Mouse (Mus musculus): ENCODE results near the gene Gm5089. TPM values are rescaled to one million over a fixed set of nuclear protein-coding genes. Genes with fewer than 3 reads are reported as not detected.

Gm5089 gene
- polyA plus RNA-seq, 1 experiment from 2014 or later, result 0.47 TPM

- Histone ChIP-seq H3K36me3 (ENCODE audit: control insufficient read depth, insufficient read depth) (no peaks in the 10 kb centered on the region), H3K27me3 (replicated peaks; ENCODE audit: control insufficient read depth, insufficient read depth, low read length) (peaks cover 48% of the 10 kb centered on the region), H3K27ac (ENCODE audit: low read length) (peak overlapping the region; percentile 66), H3K9ac (replicated peaks; ENCODE audit: low read depth, low read length) (no peak overlapping the region), H3K9me3 (ENCODE audit: control insufficient read depth, low read length) (no peaks in the 10 kb centered on the region), H3K4me2 (ENCODE audit: low read length) (peak overlapping the region; percentile 35), H3K4me3 (replicated peaks; ENCODE audit: low read length) (no peak overlapping the region), H3K4me1 (replicated peaks; ENCODE audit: control insufficient read depth, insufficient read depth, low read length) (peaks cover 21% of the 10 kb centered on the region)
- 13% methylated on average over 12 of the region's 12 CpGs for WGBS
- ATAC-seq, result no peak
Observed at GRCm38 (mm10) chr14:122485635-122486181, 34.8 kb upstream of the Gm5089 start.

- no peak overlapping the region for H3K9ac ChIP-seq (replicated peaks; ENCODE audit: low read depth, low read length)
- H3K4me2 ChIP-seq (ENCODE audit: low read length), result peak overlapping the region; percentile 35
- H3K27ac ChIP-seq (ENCODE audit: low read length), result peak overlapping the region; percentile 66
- no peaks in the 10 kb centered on the region for H3K36me3 ChIP-seq (ENCODE audit: control insufficient read depth, insufficient read depth)
- no peaks in the 10 kb centered on the region for H3K9me3 ChIP-seq (ENCODE audit: control insufficient read depth, low read length)
- no peak overlapping the region for H3K4me3 ChIP-seq (replicated peaks; ENCODE audit: low read length)
- 10% methylated on average over 23 of the region's 24 CpGs for WGBS
- peaks cover 50% of the 10 kb centered on the region for H3K27me3 ChIP-seq (replicated peaks; ENCODE audit: control insufficient read depth, insufficient read depth, low read length)
- peaks cover 15% of the 10 kb centered on the region for H3K4me1 ChIP-seq (replicated peaks; ENCODE audit: control insufficient read depth, insufficient read depth, low read length)
- ATAC-seq, result 0 out of 2 replicates have a peak, but pooled peaks have one; percentile 23
Observed at GRCm38 (mm10) chr14:122484844-122485551, 34.1 kb upstream of the Gm5089 start.

- H3K4me2 ChIP-seq (ENCODE audit: low read length), result peak overlapping the region; percentile 31
- peak overlapping the region; percentile 44; the same call in 1 of the 2 replicates for H3K27ac ChIP-seq (ENCODE audit: low read length)
- no peak overlapping the region for H3K4me3 ChIP-seq (replicated peaks; ENCODE audit: low read length)
- H3K27me3 ChIP-seq (replicated peaks; ENCODE audit: control insufficient read depth, insufficient read depth, low read length), result peaks cover 50% of the 10 kb centered on the region
- peaks cover 15% of the 10 kb centered on the region for H3K4me1 ChIP-seq (replicated peaks; ENCODE audit: control insufficient read depth, insufficient read depth, low read length)
- no peaks in the 10 kb centered on the region for H3K36me3 ChIP-seq (ENCODE audit: control insufficient read depth, insufficient read depth)
- H3K9me3 ChIP-seq (ENCODE audit: control insufficient read depth, low read length), result no peaks in the 10 kb centered on the region
- H3K9ac ChIP-seq (replicated peaks; ENCODE audit: low read depth, low read length), result no peak overlapping the region
- ATAC-seq, result no peak
- 36% methylated on average over 4 of the region's 4 CpGs for WGBS
Observed at GRCm38 (mm10) chr14:122484458-122484843, 33.5 kb upstream of the Gm5089 start.

- no peak overlapping the region for H3K4me3 ChIP-seq (replicated peaks; ENCODE audit: low read length)
- no peak for ATAC-seq
Observed at GRCm38 (mm10) chr14:122483556-122484421, 32.9 kb upstream of the Gm5089 start.

GRCm38 (mm10) chr14:122483024-122483385 lies 32.1 kb upstream of the Gm5089 start:
- Histone ChIP-seq H3K27me3 (replicated peaks; ENCODE audit: control insufficient read depth, insufficient read depth, low read length) (peaks cover 47% of the 10 kb centered on the region), H3K4me1 (replicated peaks; ENCODE audit: control insufficient read depth, insufficient read depth, low read length) (peaks cover 19% of the 10 kb centered on the region), H3K27ac (ENCODE audit: low read length) (peak overlapping the region; percentile 67), H3K9me3 (ENCODE audit: control insufficient read depth, low read length) (no peaks in the 10 kb centered on the region), H3K4me3 (replicated peaks; ENCODE audit: low read length) (peak overlapping the region; percentile 12), H3K4me2 (ENCODE audit: low read length) (peak overlapping the region; percentile 41), H3K9ac (replicated peaks; ENCODE audit: low read depth, low read length) (peak overlapping the region; percentile 45), H3K36me3 (ENCODE audit: control insufficient read depth, insufficient read depth) (no peaks in the 10 kb centered on the region)
- 14% methylated on average over 5 of the region's 5 CpGs for WGBS
- ATAC-seq, result no peak

More at GRCm38 (mm10) chr14:122483556-122484421, 32.9 kb upstream of the Gm5089 start:
- WGBS, result 23% methylated on average over 18 of the region's 18 CpGs
- Histone ChIP-seq H3K4me1 (replicated peaks; ENCODE audit: control insufficient read depth, insufficient read depth, low read length) (peaks cover 17% of the 10 kb centered on the region), H3K27me3 (replicated peaks; ENCODE audit: control insufficient read depth, insufficient read depth, low read length) (peaks cover 46% of the 10 kb centered on the region), H3K4me2 (ENCODE audit: low read length) (peak overlapping the region; percentile 31), H3K9ac (replicated peaks; ENCODE audit: low read depth, low read length) (no peak overlapping the region), H3K27ac (ENCODE audit: low read length) (peak overlapping the region; percentile 23; the same call in 1 of the 2 replicates), H3K36me3 (ENCODE audit: control insufficient read depth, insufficient read depth) (no peaks in the 10 kb centered on the region), H3K9me3 (ENCODE audit: control insufficient read depth, low read length) (no peaks in the 10 kb centered on the region)

- Histone ChIP-seq H3K27ac (ENCODE audit: low read length) (peak overlapping the region; percentile 67), H3K9ac (replicated peaks; ENCODE audit: low read depth, low read length) (peak overlapping the region; percentile 45), H3K4me3 (replicated peaks; ENCODE audit: low read length) (peak overlapping the region; percentile 12), H3K9me3 (ENCODE audit: control insufficient read depth, low read length) (no peaks in the 10 kb centered on the region), H3K4me1 (replicated peaks; ENCODE audit: control insufficient read depth, insufficient read depth, low read length) (peaks cover 19% of the 10 kb centered on the region), H3K36me3 (ENCODE audit: control insufficient read depth, insufficient read depth) (no peaks in the 10 kb centered on the region), H3K27me3 (replicated peaks; ENCODE audit: control insufficient read depth, insufficient read depth, low read length) (peaks cover 46% of the 10 kb centered on the region), H3K4me2 (ENCODE audit: low read length) (peak overlapping the region; percentile 41)
- ATAC-seq, result peak; percentile 5; the same call in 1 of the 2 replicates
- 12% methylated on average over 38 of the region's 38 CpGs for WGBS
Observed at GRCm38 (mm10) chr14:122482081-122483023, 31.4 kb upstream of the Gm5089 start.

GRCm38 (mm10) chr14:122481181-122481580 lies 30.3 kb upstream of the Gm5089 start:
- ATAC-seq, result peak; percentile 24; the same call in 1 of the 2 replicates
- 24% methylated on average over 15 of the region's 15 CpGs for WGBS
- H3K36me3 ChIP-seq (ENCODE audit: control insufficient read depth, insufficient read depth), result no peaks in the 10 kb centered on the region
- peaks cover 22% of the 10 kb centered on the region for H3K4me1 ChIP-seq (replicated peaks; ENCODE audit: control insufficient read depth, insufficient read depth, low read length)
- peaks cover 43% of the 10 kb centered on the region for H3K27me3 ChIP-seq (replicated peaks; ENCODE audit: control insufficient read depth, insufficient read depth, low read length)
- H3K9ac ChIP-seq (replicated peaks; ENCODE audit: low read depth, low read length), result peak overlapping the region; percentile 38; the same call in 1 of the 2 replicates
- peak overlapping the region; percentile 25 for H3K4me3 ChIP-seq (replicated peaks; ENCODE audit: low read length)
- H3K27ac ChIP-seq (ENCODE audit: low read length), result peak overlapping the region; percentile 52; the same call in 1 of the 2 replicates
- no peaks in the 10 kb centered on the region for H3K9me3 ChIP-seq (ENCODE audit: control insufficient read depth, low read length)
- H3K4me2 ChIP-seq (ENCODE audit: low read length), result peak overlapping the region; percentile 41

GRCm38 (mm10) chr14:122480355-122480754 lies 29.4 kb upstream of the Gm5089 start:
- ATAC-seq, result no peak
- H3K36me3 ChIP-seq (ENCODE audit: control insufficient read depth, insufficient read depth), result no peaks in the 10 kb centered on the region
- H3K27me3 ChIP-seq (replicated peaks; ENCODE audit: control insufficient read depth, insufficient read depth, low read length), result peaks cover 38% of the 10 kb centered on the region
- peaks cover 29% of the 10 kb centered on the region for H3K4me1 ChIP-seq (replicated peaks; ENCODE audit: control insufficient read depth, insufficient read depth, low read length)
- H3K4me2 ChIP-seq (ENCODE audit: low read length), result peak overlapping the region; percentile 42
- peak overlapping the region; percentile 22 for H3K4me3 ChIP-seq (replicated peaks; ENCODE audit: low read length)
- H3K27ac ChIP-seq (ENCODE audit: low read length), result no peak overlapping the region
- H3K9ac ChIP-seq (replicated peaks; ENCODE audit: low read depth, low read length), result no peak overlapping the region
- WGBS, result 19% methylated on average over 2 of the region's 2 CpGs
- H3K9me3 ChIP-seq (ENCODE audit: control insufficient read depth, low read length), result no peaks in the 10 kb centered on the region

All from forebrain, embryonic 16.5 days (tissue).